Mouse (Mus musculus): ENCODE measurements around the gene Cfap45. TPM values are rescaled to one million over a fixed set of nuclear protein-coding genes. Genes with fewer than 3 reads are reported as not detected.

Cfap45 gene
- polyA plus RNA-seq, 1 experiment: 0.09 TPM

GRCm38 (mm10) chr1:172504756-172505155, 15.8 kb upstream of the Cfap45 start:
- TF ChIP-seq GATA1 (IDR thresholded peaks at IDR 0.05; ENCODE audit: low read length): no peak

GRCm38 (mm10) chr1:172507001-172507400, 13.6 kb upstream of the Cfap45 start:
- TF ChIP-seq GATA1 (IDR thresholded peaks at IDR 0.05; ENCODE audit: low read length): no peak

GRCm38 (mm10) chr1:172507701-172508100, 12.9 kb upstream of the Cfap45 start:
- TF ChIP-seq GATA1 (IDR thresholded peaks at IDR 0.05; ENCODE audit: low read length): no peak

- TF ChIP-seq GATA1 (IDR thresholded peaks at IDR 0.05; ENCODE audit: low read length): peak; percentile 68
These were observed 12.4 kb upstream of the Cfap45 start for GRCm38 (mm10) chr1:172508172-172508571.

GRCm38 (mm10) chr1:172509235-172509634, 11.4 kb upstream of the Cfap45 start:
- TF ChIP-seq GATA1 (IDR thresholded peaks at IDR 0.05; ENCODE audit: low read length): no peak

- TF ChIP-seq GATA1 (IDR thresholded peaks at IDR 0.05; ENCODE audit: low read length): no peak
These were observed 10.6 kb upstream of the Cfap45 start for GRCm38 (mm10) chr1:172509983-172510382.

- TF ChIP-seq GATA1 (IDR thresholded peaks at IDR 0.05; ENCODE audit: low read length): no peak
These were observed 10.1 kb upstream of the Cfap45 start for GRCm38 (mm10) chr1:172510421-172510972.

- TF ChIP-seq GATA1 (IDR thresholded peaks at IDR 0.05; ENCODE audit: low read length): no peak
These were observed 7.6 kb upstream of the Cfap45 start for GRCm38 (mm10) chr1:172512962-172513361.

- peak; percentile 17 for TF ChIP-seq GATA1 (IDR thresholded peaks at IDR 0.05; ENCODE audit: low read length)
These were observed 6.9 kb upstream of the Cfap45 start for GRCm38 (mm10) chr1:172513525-172514212.

GRCm38 (mm10) chr1:172514213-172514529, 6.4 kb upstream of the Cfap45 start:
- no peak for TF ChIP-seq GATA1 (IDR thresholded peaks at IDR 0.05; ENCODE audit: low read length)

GRCm38 (mm10) chr1:172514551-172515268, 5.9 kb upstream of the Cfap45 start:
- TF ChIP-seq GATA1 (IDR thresholded peaks at IDR 0.05; ENCODE audit: low read length): no peak

GRCm38 (mm10) chr1:172515396-172515795, 5.2 kb upstream of the Cfap45 start:
- no peak for TF ChIP-seq GATA1 (IDR thresholded peaks at IDR 0.05; ENCODE audit: low read length)

GRCm38 (mm10) chr1:172518013-172518412, 2.6 kb upstream of the Cfap45 start:
- no peak for TF ChIP-seq GATA1 (IDR thresholded peaks at IDR 0.05; ENCODE audit: low read length)

GRCm38 (mm10) chr1:172519644-172520043, 957 bp upstream of the Cfap45 start:
- no peak for TF ChIP-seq GATA1 (IDR thresholded peaks at IDR 0.05; ENCODE audit: low read length)

- TF ChIP-seq GATA1 (IDR thresholded peaks at IDR 0.05; ENCODE audit: low read length): no peak
These were observed 1.9 kb downstream of the Cfap45 start for GRCm38 (mm10) chr1:172522524-172522923.

- TF ChIP-seq GATA1 (IDR thresholded peaks at IDR 0.05; ENCODE audit: low read length): no peak
These were observed 3.1 kb downstream of the Cfap45 start for GRCm38 (mm10) chr1:172523699-172524101.

Measured in G1E-ER4 (cell line).